Mouse (Mus musculus) testis, adult 2 months (tissue): Measurements from ENCODE around the gene Psen2. TPM values are rescaled to one million over a fixed set of nuclear protein-coding genes. Genes with fewer than 3 reads are reported as not detected.
A peak's percentile ranks its signal among the peaks of the same experiment; 100 is the strongest.

Experiments
- H3K27ac ChIP-seq: fragments of 200-500 bp; 2 replicates; pipeline ENCODE4 v1.5.1; 2012; ENCODE audit warnings: low read depth, low read length; ENCODE audit not compliant: control insufficient read depth, insufficient read depth
- H3K27me3 ChIP-seq: fragments of 200-500 bp; 2 replicates; pipeline ENCODE4 v1.6.1; 2012; ENCODE audit warnings: mild to moderate bottlenecking, low read length, moderate library complexity; ENCODE audit not compliant: control insufficient read depth, insufficient read depth
- H3K36me3 ChIP-seq: fragments of 200-500 bp; 2 replicates; pipeline ENCODE4 v1.6.1; 2012; ENCODE audit warnings: mild to moderate bottlenecking, low read length; ENCODE audit not compliant: control insufficient read depth, insufficient read depth
- H3K4me1 ChIP-seq: fragments of 200-500 bp; 2 replicates; pipeline ENCODE4 v1.6.1; 2012; ENCODE audit warnings: low read length; ENCODE audit not compliant: control insufficient read depth, insufficient read depth
- H3K4me3 ChIP-seq: fragments of 200-500 bp; 2 replicates; pipeline ENCODE4 v1.5.1; 2012; ENCODE audit warnings: low read depth, mild to moderate bottlenecking, low read length, moderate library complexity, mixed read lengths; ENCODE audit not compliant: control insufficient read depth
- CTCF ChIP-seq: fragments of 200-500 bp; IDR thresholded peaks from 2 replicates; pipeline ENCODE4 v1.5.1; 2012; ENCODE audit warnings: low read depth, mild to moderate bottlenecking, inconsistent platforms, low read length, moderate library complexity; ENCODE audit not compliant: control insufficient read depth, insufficient read depth, insufficient replicate concordance
- POLR2A ChIP-seq: fragments of 200-500 bp; IDR thresholded peaks from 2 replicates; pipeline ENCODE4 v1.6.1; 2012; ENCODE audit warnings: low read depth, mild to moderate bottlenecking, inconsistent platforms, low read length, moderate library complexity; ENCODE audit not compliant: control insufficient read depth
- polyA plus RNA-seq: library from polyadenylated mRNA; depleted of rRNA; stranded (reverse); fragments of >200 nt; gene quantifications from 2 replicates; pipeline ENCODE4 v1.2.3, GENCODE M21; 2012; rRNA removed

Gene Psen2
- 8.7 and 8.8 TPM in 2 replicates for polyA plus RNA-seq

DNA sequence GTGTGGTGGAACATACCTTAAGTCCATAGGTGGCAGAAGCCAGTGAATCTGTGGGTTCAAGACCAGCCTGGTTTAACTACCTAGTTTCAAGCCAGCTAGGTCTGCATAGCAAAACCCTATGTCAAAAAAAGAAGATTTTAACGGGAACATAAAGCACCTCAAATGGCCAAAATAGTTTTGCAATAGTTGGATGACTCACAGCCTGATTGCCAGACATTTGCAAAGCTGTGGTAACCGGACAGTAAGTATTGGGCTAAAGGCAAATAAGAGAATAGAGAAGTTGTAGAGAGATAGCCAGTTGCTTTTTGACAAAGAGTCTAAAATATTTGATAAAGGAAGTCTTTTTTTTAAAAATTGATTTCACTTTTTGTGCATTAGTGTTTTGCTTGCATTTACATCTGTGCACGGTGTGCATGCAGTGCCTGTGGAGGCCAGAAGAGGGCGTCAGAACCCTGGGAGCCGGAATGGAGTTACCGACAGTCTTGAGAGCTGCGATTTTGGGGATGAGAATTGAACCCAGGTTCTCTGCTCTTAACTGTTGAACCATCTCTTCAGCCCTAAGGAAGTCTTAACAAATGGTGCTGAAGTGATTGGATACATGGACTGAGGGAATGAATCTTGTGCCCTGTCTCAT lies at the start of gene Psen2:
Psen2 (minus strand) TSS at position 75 of the 634 bp plus-strand sequence.
- H3K36me3 ChIP-seq = no peaks in the 10 kb centered on the region
- TF ChIP-seq POLR2A (no peak), CTCF (peak; percentile 79; the same call in 1 of the 2 replicates)
- no peak within 1 kb of the TSS for H3K27ac ChIP-seq
- H3K4me1 ChIP-seq = no peaks in the 10 kb centered on the region; the same call in 1 of the 2 replicates
- no peaks in the 10 kb centered on the region for H3K27me3 ChIP-seq
- H3K4me3 ChIP-seq = no peak within 1 kb of the TSS

DNA sequence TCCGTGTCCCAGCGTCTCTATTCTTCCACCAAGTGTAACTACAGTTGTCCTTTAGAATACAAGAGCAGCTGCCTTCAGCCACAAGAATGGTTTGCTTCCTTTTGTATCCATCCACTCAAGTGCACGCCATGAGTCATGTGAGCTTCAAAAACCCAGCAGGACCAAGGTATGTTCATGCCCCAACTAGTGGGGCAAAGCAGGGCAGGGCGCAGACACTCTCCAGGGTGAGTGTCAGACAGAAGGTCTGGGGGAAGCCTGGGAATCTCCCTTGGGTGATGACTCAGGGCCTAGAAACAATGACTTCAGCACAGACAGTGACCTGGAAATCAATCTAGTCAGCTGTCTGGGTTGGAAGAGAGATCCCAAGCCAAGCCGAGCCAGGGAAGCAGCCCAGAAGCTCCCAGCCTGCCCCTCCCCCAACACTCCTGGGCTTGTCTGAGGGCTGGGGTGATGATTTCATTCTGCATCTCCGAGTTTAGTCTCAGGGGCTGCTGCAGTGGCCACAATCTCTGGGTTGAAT lies 49.6 kb upstream of the Psen2 start:
- H3K36me3 ChIP-seq = no peaks in the 10 kb centered on the region
- no peak overlapping the region for H3K4me3 ChIP-seq
- TF ChIP-seq POLR2A (no peak), CTCF (no peak)
- H3K4me1 ChIP-seq = peaks cover 3% of the 10 kb centered on the region
- no peak overlapping the region for H3K27ac ChIP-seq
- no peaks in the 10 kb centered on the region for H3K27me3 ChIP-seq

DNA sequence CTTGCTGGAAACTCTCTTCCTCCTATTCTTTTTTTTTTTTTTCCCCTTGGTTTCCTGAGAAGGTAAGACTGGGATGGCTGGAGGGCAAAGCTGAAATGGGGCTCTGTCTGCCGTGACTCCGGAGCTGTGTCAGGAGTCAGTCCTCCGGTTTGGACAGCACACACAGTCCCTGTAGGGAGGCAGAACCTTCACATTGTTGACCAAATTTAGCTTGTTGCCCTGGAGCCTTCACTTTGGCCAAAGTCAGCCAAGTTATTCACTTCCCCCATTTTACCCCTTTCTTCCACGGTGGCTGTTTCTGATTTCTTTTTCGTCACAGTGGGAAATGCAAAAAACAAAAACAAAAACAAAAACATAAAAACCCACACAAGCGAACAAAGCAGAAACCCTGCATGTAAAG lies 49.0 kb upstream of the Psen2 start:
- Histone ChIP-seq H3K27ac (no peak overlapping the region), H3K36me3 (no peaks in the 10 kb centered on the region), H3K27me3 (no peaks in the 10 kb centered on the region), H3K4me1 (peaks cover 3% of the 10 kb centered on the region), H3K4me3 (no peak overlapping the region)
- no peak for TF ChIP-seq CTCF
- TF ChIP-seq POLR2A = no peak

DNA sequence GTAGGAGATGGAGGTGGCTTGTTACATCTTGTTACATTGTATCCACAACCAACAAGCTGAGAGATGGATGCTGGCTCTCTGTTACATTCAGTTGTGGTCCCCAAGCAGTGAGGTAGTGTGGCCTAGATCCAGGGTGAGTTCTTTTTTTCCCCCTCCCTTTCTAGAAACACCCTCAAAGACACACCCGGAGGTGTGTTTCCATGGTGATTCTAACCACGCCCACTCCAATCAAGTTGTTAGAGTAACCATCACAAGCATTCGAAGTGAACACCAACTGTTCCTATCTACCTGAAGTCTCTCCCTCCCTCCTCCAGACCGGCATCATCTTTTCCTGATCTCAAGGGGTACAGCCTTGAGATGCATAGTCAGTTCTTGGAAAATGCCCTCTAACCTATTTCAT lies 45.7 kb upstream of the Psen2 start:
- H3K27me3 ChIP-seq = no peaks in the 10 kb centered on the region
- peaks cover 3% of the 10 kb centered on the region for H3K4me1 ChIP-seq
- H3K36me3 ChIP-seq = no peaks in the 10 kb centered on the region
- H3K27ac ChIP-seq = no peak overlapping the region
- TF ChIP-seq CTCF = no peak
- TF ChIP-seq POLR2A = no peak
- no peak overlapping the region for H3K4me3 ChIP-seq

DNA sequence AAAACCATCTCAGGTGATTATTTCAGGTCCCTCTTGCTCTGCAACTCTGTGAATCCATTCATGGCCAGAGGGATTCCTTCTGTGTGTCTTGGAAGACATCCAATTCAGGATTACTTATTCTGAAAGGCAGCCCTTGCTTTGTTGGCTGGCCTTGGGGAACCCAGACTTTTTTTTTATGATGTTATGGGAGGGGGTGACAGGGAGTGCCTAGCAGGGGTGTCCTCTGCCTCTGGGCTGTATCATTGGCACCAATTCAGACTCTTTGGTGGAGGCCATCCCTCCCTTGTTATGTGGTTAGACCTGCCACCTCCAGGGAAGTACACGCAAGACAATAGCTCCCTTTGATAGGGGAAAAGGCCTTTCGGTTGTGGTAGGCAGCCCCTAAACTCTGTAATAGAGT lies 44.4 kb upstream of the Psen2 start:
- H3K27ac ChIP-seq = no peak overlapping the region
- no peak for TF ChIP-seq CTCF
- TF ChIP-seq POLR2A = no peak
- H3K27me3 ChIP-seq = no peaks in the 10 kb centered on the region
- no peaks in the 10 kb centered on the region for H3K36me3 ChIP-seq
- no peaks in the 10 kb centered on the region for H3K4me1 ChIP-seq
- no peak overlapping the region for H3K4me3 ChIP-seq

DNA sequence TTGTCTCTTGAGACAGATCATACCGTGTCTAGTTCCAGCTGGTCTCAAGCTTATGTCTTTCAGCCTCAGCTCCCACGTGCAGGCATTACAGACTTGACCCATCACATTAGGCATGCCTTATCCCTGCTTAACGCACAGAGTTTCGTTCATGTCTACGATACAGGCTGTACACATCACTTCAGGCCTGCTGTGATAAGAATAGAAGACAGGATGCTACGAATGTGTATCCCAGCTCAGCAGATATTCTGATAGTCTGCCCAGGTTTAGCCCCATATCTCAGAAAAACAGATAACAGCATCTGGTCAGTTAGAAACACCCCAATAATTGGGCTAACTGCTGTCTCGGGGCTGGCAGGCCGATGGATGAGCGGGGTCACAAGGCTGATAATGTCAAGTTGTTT lies 43.7 kb upstream of the Psen2 start:
- Histone ChIP-seq H3K27me3 (no peaks in the 10 kb centered on the region), H3K4me1 (peaks cover 2% of the 10 kb centered on the region; the same call in 1 of the 2 replicates), H3K4me3 (no peak overlapping the region), H3K36me3 (no peaks in the 10 kb centered on the region), H3K27ac (no peak overlapping the region)
- TF ChIP-seq POLR2A = no peak
- TF ChIP-seq CTCF = no peak

DNA sequence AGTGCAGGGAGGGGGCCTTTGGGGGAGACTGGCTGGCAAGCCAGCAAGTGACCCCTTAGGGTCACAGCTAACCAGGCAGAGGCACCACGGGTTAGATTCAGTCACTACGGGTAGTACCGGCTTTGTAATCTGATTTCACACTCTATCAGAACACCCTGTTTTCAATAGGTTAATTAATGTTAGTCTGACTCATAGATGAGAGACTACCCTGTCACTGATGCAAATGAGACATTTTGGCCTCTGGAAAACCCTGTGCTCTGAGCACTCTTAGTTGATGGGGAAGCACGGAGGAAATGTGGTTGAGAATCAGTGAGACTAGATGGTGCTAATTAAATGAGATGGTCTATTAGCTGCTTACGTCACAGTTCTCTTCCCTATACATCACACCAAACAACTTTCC lies 40.4 kb upstream of the Psen2 start:
- H3K4me1 ChIP-seq = peaks cover 2% of the 10 kb centered on the region; the same call in 1 of the 2 replicates
- TF ChIP-seq CTCF (no peak), POLR2A (no peak)
- no peak overlapping the region for H3K27ac ChIP-seq
- no peak overlapping the region for H3K4me3 ChIP-seq
- no peaks in the 10 kb centered on the region for H3K27me3 ChIP-seq
- H3K36me3 ChIP-seq = no peaks in the 10 kb centered on the region
